Comparison of ENCODE assay signal across 8 mouse cellular contexts in the genomic region with DNA sequence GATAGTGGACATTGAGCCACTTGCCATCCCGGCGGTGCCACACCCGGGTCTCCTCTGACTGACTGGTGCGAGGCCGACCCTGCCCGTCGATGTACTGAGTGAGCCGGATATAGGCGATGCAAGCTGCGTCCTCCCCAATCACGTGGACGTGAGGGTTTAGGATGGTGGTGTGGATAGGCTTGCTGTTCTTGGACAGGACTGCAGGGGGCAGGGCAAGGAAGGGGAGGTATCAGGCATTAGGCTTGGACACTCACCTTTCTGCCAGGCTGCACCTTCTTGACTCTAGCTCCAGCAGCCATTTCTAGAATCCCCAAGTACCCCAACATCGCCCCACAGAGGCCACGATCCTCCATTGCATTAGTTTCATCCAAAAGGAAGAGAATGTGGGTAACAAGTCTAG. TPM values are rescaled to one million over a fixed set of nuclear protein-coding genes. Genes with fewer than 3 reads are reported as not detected.
DNase-seq lines count a peak whose midpoint lies in the region; ATAC-seq and TF ChIP-seq lines count a peak whose summit lies in the region.

No protein-coding gene starts in this region.

- intact Hi-C loops in heart, adult 2 months (cut with DNase I) = loop anchor here (2.0 to 10.0 kb wide), 2 partner anchors 59 to 137 kb away; no protein-coding TSS in a partner anchor
- intact Hi-C loops in left cerebral cortex, postnatal 4 days (cut with DNase I) = no loop called here

- no peak for ATAC-seq in kidney, embryonic 15.5 days (replicated peaks; ENCODE audit: low FRiP score)

- H3K4me3 ChIP-seq in kidney, adult 2 months (ENCODE audit: insufficient read depth, low read depth, low read length) = no peak overlapping the region
- no peak overlapping the region for H3K4me3 ChIP-seq in kidney, embryonic 15.5 days (replicated peaks)
- H3K4me3 ChIP-seq in heart, adult 2 months = no peak overlapping the region

- H3K9me3 ChIP-seq in kidney, embryonic 15.5 days (replicated peaks) = no peaks in the 10 kb centered on the region

- no peak overlapping the region for H3K27ac ChIP-seq in kidney, adult 2 months (ENCODE audit: insufficient read depth, low read depth, low read length)
- no peak overlapping the region for H3K27ac ChIP-seq in kidney, embryonic 15.5 days
- H3K27ac ChIP-seq in heart, adult 2 months = no peak overlapping the region; the same call in 1 of the 2 replicates

- DNase-seq in kidney, adult 2 months = peak; percentile 75
- DNase-seq in MEL-GATA-1-ER (ENCODE audit: extremely low read depth, low read depth) = peak; percentile 10
- DNase-seq in cerebellum, adult 8-10 months = peak; percentile 57
- DNase-seq in heart, adult 2 months = peak; percentile 63 to 72
- DNase-seq in left cerebral cortex, postnatal 4 days = peak; percentile 64
- DNase-seq in naive thymus-derived CD4-positive, alpha-beta T cell, adult 2 months (ENCODE audit: low read depth) = peak; percentile 36
- DNase-seq in yolk sac, embryonic 10.5 days (ENCODE audit: low spot score) = no peak

- 0 out of 2 replicates have a peak, but pooled peaks have one; percentile 48 for TF ChIP-seq EP300 in heart, adult 2 months (IDR thresholded peaks at IDR 0.05; ENCODE audit: insufficient read depth, low read depth, low read length)

- TF ChIP-seq CTCF in kidney, adult 2 months (conservative IDR thresholded peaks at IDR 0.05; ENCODE audit: insufficient read depth, insufficient read length, low read depth, low read length) = peak; percentile 89
- TF ChIP-seq CTCF in heart, adult 2 months (IDR thresholded peaks at IDR 0.05) = peak; percentile 86

- WGBS in kidney, adult 2 months = 21% methylated on average over 14 of the region's 14 CpGs
- WGBS in kidney, embryonic 15.5 days = 41% methylated on average over 14 of the region's 14 CpGs
- 26% methylated on average over 14 of the region's 14 CpGs for WGBS in heart, adult 2 months

- TF ChIP-seq POLR2A in kidney, adult 2 months (IDR thresholded peaks at IDR 0.05; ENCODE audit: low read depth, low read length) = no peak
- no peak for TF ChIP-seq POLR2A in heart, adult 2 months (IDR thresholded peaks at IDR 0.05; ENCODE audit: insufficient read depth, low read depth, low read length)

- H3K36me3 ChIP-seq in kidney, adult 2 months (ENCODE audit: control insufficient read depth, insufficient read depth, low read length) = 0 out of 2 replicates have a peak, but pooled peaks cover 2% of the 10 kb centered on the region
- peaks cover 76% of the 10 kb centered on the region for H3K36me3 ChIP-seq in kidney, embryonic 15.5 days
- no peaks in the 10 kb centered on the region for H3K36me3 ChIP-seq in heart, adult 2 months (ENCODE audit: control insufficient read depth, insufficient read depth, low read length)

- H3K79me2 ChIP-seq in heart, adult 2 months (replicated peaks; ENCODE audit: control insufficient read depth, insufficient read depth, low read length) = peaks cover 3% of the 10 kb centered on the region; the same call in 1 of the 2 replicates

- peaks cover 3% of the 10 kb centered on the region; the same call in 1 of the 2 replicates for H3K4me1 ChIP-seq in kidney, adult 2 months (ENCODE audit: control insufficient read depth, insufficient read depth, low read length)
- H3K4me1 ChIP-seq in kidney, embryonic 15.5 days = peaks cover 27% of the 10 kb centered on the region
- H3K4me1 ChIP-seq in heart, adult 2 months (ENCODE audit: control insufficient read depth, insufficient read depth, low read length) = peaks cover 7% of the 10 kb centered on the region

- H3K4me2 ChIP-seq in kidney, embryonic 15.5 days = no peak overlapping the region

- no peak overlapping the region for H3K9ac ChIP-seq in kidney, embryonic 15.5 days
- no peak overlapping the region for H3K9ac ChIP-seq in heart, adult 2 months (ENCODE audit: low read depth, low read length)

- no peaks in the 10 kb centered on the region for H3K27me3 ChIP-seq in kidney, adult 2 months (replicated peaks; ENCODE audit: control insufficient read depth, insufficient read depth, low read length)
- no peaks in the 10 kb centered on the region for H3K27me3 ChIP-seq in kidney, embryonic 15.5 days
- H3K27me3 ChIP-seq in heart, adult 2 months (ENCODE audit: control insufficient read depth, insufficient read depth, low read length) = no peaks in the 10 kb centered on the region

RNA-seq across cellular contexts. Expression of a gene that starts 2.9 kb away (rescaled TPM):
- polyA plus RNA-seq in kidney, adult 2 months (2012; rRNA removed) = 28.7 and 31.4 TPM in 2 replicates
- 27.3 and 31.6 TPM in 2 replicates for polyA plus RNA-seq in kidney, embryonic 15.5 days (2015; fragmentation: Nextera tagmentation; extraction: Ambion mirVana)
- 1 to 10 TPM; 8.3 to 8.5 TPM for total RNA-seq in heart, adult 2 months (2021)
- polyA plus RNA-seq in heart, adult 2 months (2012; rRNA removed) = 15.5 and 23.7 TPM in 2 replicates
- 10 to 100 TPM; 22.6 to 23.5 TPM for total RNA-seq in left cerebral cortex, postnatal 4 days (2021)

RNA-seq across cellular contexts. Expression of a gene that starts 30.0 kb away (rescaled TPM):
- 136 and 167 TPM in 2 replicates for polyA plus RNA-seq in kidney, adult 2 months (2012; rRNA removed)
- polyA plus RNA-seq in kidney, embryonic 15.5 days (2015; fragmentation: Nextera tagmentation; extraction: Ambion mirVana) = 28.7 and 30.6 TPM in 2 replicates
- total RNA-seq in heart, adult 2 months (2021) = 10 to 100 TPM; 38.5 to 40.0 TPM
- 103 and 108 TPM in 2 replicates for polyA plus RNA-seq in heart, adult 2 months (2012; rRNA removed)
- total RNA-seq in left cerebral cortex, postnatal 4 days (2021) = 100 to 1,000 TPM; 182 to 183 TPM

RNA-seq across cellular contexts. Expression of a gene that starts 34.5 kb away (rescaled TPM):
- 42.3 and 54.0 TPM in 2 replicates for polyA plus RNA-seq in kidney, adult 2 months (2012; rRNA removed)
- polyA plus RNA-seq in kidney, embryonic 15.5 days (2015; fragmentation: Nextera tagmentation; extraction: Ambion mirVana) = 201 and 215 TPM in 2 replicates
- total RNA-seq in heart, adult 2 months (2021) = 100 to 1,000 TPM in 1 of 2 experiments, 10 to 100 TPM in 1; 98.8 to 126 TPM
- polyA plus RNA-seq in heart, adult 2 months (2012; rRNA removed) = 66.8 and 89.0 TPM in 2 replicates
- total RNA-seq in left cerebral cortex, postnatal 4 days (2021) = 10 to 100 TPM; 75.5 to 76.4 TPM

RNA-seq across cellular contexts. Expression of a gene that starts 42.5 kb away (rescaled TPM):
- polyA plus RNA-seq in kidney, adult 2 months (2012; rRNA removed) = 7.9 and 11.2 TPM in 2 replicates
- 28.5 and 29.2 TPM in 2 replicates for polyA plus RNA-seq in kidney, embryonic 15.5 days (2015; fragmentation: Nextera tagmentation; extraction: Ambion mirVana)
- 1 to 10 TPM; 5.3 to 5.9 TPM for total RNA-seq in heart, adult 2 months (2021)
- 5.3 and 6.9 TPM in 2 replicates for polyA plus RNA-seq in heart, adult 2 months (2012; rRNA removed)
- 10 to 100 TPM; 21.9 to 22.3 TPM for total RNA-seq in left cerebral cortex, postnatal 4 days (2021)

RNA-seq across cellular contexts. Expression of a gene that starts 56.6 kb away (rescaled TPM):
- polyA plus RNA-seq in kidney, adult 2 months (2012; rRNA removed) = 15.4 and 16.0 TPM in 2 replicates
- polyA plus RNA-seq in kidney, embryonic 15.5 days (2015; fragmentation: Nextera tagmentation; extraction: Ambion mirVana) = 39.6 and 48.4 TPM in 2 replicates
- total RNA-seq in heart, adult 2 months (2021) = 10 to 100 TPM; 36.8 to 41.0 TPM
- 37.0 and 54.6 TPM in 2 replicates for polyA plus RNA-seq in heart, adult 2 months (2012; rRNA removed)
- 100 to 1,000 TPM; 184 to 193 TPM for total RNA-seq in left cerebral cortex, postnatal 4 days (2021)
